Mouse (Mus musculus): Measurements from ENCODE around the gene Wars2. TPM values are rescaled to one million over a fixed set of nuclear protein-coding genes. Genes with fewer than 3 reads are reported as not detected.

Wars2 gene
- polyA plus RNA-seq, 1 experiment from 2014 or later: 7.9 TPM

DNA sequence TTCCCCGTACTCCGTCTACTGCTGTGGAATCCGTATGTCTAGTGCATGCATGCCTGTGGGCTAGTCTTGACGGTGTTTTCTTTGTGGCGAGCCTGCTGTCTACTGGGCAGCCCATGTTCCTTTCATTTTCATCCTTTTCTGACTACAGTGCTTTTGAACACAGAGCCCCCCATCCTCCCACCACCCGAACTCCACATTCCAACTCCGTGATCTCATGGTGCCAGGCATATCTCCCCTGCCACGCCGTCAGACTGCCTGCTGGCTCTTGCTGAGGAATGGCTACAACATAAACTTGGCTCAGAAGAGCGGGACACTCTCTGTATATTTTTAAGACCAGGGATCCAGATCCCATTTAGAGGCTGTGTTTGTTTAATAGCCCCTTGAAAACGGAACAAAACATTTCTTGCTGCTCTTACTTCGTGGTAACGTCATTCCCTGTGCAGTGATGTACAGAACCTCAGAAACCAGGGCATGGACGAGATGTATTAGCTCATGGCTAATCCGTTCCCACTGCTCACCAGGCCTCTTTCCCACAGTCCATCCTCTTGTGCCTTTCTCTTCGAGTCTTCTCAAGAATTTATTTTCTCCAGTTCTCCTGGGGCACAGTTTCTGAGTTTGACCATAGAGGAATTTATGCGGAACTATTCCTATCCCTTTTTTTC, 42.6 kb downstream of the Wars2 start:
- Histone ChIP-seq H3K4me2 (ENCODE audit: low read depth, low read length) (no peak overlapping the region), H3K27ac (ENCODE audit: low read length) (peak overlapping the region; percentile 15; the same call in 1 of the 2 replicates), H3K4me3 (ENCODE audit: low read length) (no peak overlapping the region), H3K9me3 (ENCODE audit: control insufficient read depth, low read length) (no peaks in the 10 kb centered on the region), H3K9ac (ENCODE audit: low read depth, low read length) (no peak overlapping the region), H3K36me3 (ENCODE audit: control insufficient read depth, insufficient read depth, low read length) (no peaks in the 10 kb centered on the region), H3K27me3 (replicated peaks; ENCODE audit: control insufficient read depth, insufficient read depth, low read length) (no peaks in the 10 kb centered on the region), H3K4me1 (ENCODE audit: control insufficient read depth, insufficient read depth, low read length) (no peaks in the 10 kb centered on the region)
- 59% methylated on average over 17 of the region's 17 CpGs for WGBS
- peak; percentile 74 for ATAC-seq

DNA sequence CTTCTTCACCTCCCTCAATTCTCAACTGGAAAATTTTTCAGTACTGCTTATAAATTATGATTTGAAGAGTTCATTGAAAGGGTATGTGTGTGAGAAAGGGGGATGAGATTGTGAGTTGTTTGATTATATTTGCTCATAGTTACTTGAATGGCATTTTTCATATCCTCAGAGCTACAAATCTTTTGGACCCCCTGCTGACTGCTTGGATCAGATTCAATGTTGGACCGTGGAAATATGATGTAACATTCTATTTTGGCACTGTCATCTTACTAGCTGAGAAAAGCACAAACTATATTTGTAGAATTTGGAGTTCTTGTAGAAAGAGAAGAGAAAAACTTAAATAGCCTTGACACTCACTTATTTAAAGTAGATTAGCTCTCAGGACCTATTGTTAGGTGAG, 43.5 kb downstream of the Wars2 start:
- no peak overlapping the region for H3K27ac ChIP-seq (ENCODE audit: low read length)
- ATAC-seq: no peak
- no peaks in the 10 kb centered on the region for H3K9me3 ChIP-seq (ENCODE audit: control insufficient read depth, low read length)

DNA sequence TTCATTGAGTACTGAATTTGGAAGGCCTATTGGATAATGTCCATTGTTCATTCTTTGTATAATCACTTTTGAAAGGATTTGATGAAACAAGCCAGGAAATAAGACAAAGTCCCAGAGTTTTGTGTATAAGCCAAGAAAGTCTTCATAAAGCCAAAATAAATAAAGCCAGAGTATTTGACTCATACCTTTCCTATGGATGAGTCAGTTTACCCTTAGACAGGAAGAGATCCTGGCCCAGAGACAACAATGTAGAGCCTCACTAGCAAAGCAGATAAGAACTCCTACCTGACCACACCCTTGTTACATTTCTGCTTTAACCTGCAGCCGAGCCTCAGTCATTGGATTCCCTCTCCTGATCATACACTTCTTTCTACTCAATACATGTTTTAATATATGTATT, 47.2 kb downstream of the Wars2 start:
- Histone ChIP-seq H3K27me3 (replicated peaks; ENCODE audit: control insufficient read depth, insufficient read depth, low read length) (no peaks in the 10 kb centered on the region), H3K36me3 (ENCODE audit: control insufficient read depth, insufficient read depth, low read length) (no peaks in the 10 kb centered on the region), H3K4me2 (ENCODE audit: low read depth, low read length) (no peak overlapping the region), H3K4me3 (ENCODE audit: low read length) (no peak overlapping the region), H3K27ac (ENCODE audit: low read length) (no peak overlapping the region), H3K9me3 (ENCODE audit: control insufficient read depth, low read length) (no peaks in the 10 kb centered on the region), H3K4me1 (ENCODE audit: control insufficient read depth, insufficient read depth, low read length) (no peaks in the 10 kb centered on the region), H3K9ac (ENCODE audit: low read depth, low read length) (no peak overlapping the region)
- WGBS: 70% methylated on average over 1 of the region's 1 CpGs
- ATAC-seq: no peak

More for the DNA sequence above, 43.5 kb downstream of the Wars2 start:
- Histone ChIP-seq H3K36me3 (ENCODE audit: control insufficient read depth, insufficient read depth, low read length) (no peaks in the 10 kb centered on the region), H3K4me3 (ENCODE audit: low read length) (no peak overlapping the region), H3K9ac (ENCODE audit: low read depth, low read length) (no peak overlapping the region), H3K27me3 (replicated peaks; ENCODE audit: control insufficient read depth, insufficient read depth, low read length) (no peaks in the 10 kb centered on the region), H3K4me1 (ENCODE audit: control insufficient read depth, insufficient read depth, low read length) (no peaks in the 10 kb centered on the region), H3K4me2 (ENCODE audit: low read depth, low read length) (no peak overlapping the region)
- WGBS: 55% methylated on average over 1 of the region's 1 CpGs

DNA sequence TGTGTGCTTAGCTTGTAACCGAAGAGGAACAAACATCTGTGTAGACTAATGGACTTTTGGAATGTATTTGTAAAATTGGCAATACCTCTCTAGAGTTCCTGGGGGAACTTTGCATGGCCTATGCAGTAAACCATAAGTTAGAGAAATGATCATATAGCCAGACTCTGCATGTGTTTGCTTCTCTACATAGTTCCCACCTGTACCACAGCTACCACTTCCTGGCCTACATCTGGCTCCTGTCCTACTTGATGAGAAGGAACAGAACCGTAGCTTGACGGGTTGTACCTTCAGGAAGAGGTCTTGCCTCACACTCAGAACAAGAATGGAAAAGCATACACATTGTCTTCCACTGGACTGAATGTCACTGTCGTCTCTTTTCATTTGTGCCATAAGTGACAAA, 52.7 kb downstream of the Wars2 start:
- 73% methylated on average over 4 of the region's 4 CpGs for WGBS
- H3K4me3 ChIP-seq (ENCODE audit: low read length): no peak overlapping the region
- H3K4me1 ChIP-seq (ENCODE audit: control insufficient read depth, insufficient read depth, low read length): no peaks in the 10 kb centered on the region
- H3K4me2 ChIP-seq (ENCODE audit: low read depth, low read length): no peak overlapping the region
- no peaks in the 10 kb centered on the region for H3K9me3 ChIP-seq (ENCODE audit: control insufficient read depth, low read length)
- no peak overlapping the region for H3K9ac ChIP-seq (ENCODE audit: low read depth, low read length)
- H3K36me3 ChIP-seq (ENCODE audit: control insufficient read depth, insufficient read depth, low read length): no peaks in the 10 kb centered on the region
- no peak for ATAC-seq
- no peaks in the 10 kb centered on the region for H3K27me3 ChIP-seq (replicated peaks; ENCODE audit: control insufficient read depth, insufficient read depth, low read length)
- no peak overlapping the region for H3K27ac ChIP-seq (ENCODE audit: low read length)

DNA sequence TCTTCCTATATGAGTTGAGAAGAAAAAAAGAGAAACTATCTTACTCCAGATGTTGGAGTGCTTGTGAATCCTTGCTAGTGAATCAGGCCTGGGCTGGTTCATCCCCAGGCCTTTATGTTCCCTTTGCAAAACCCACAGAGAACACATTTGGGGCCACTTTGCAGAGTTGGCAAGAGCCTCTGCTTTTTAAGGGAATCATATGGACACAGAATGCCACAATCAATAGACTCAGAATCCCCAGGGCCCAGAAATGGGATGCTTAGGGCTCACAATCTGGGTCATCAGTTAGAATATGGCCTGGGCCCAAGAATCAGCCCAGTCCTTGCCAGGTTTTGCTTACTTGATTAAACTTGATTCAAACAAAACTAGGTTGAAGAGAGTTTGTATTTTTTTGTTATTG, 62.5 kb downstream of the Wars2 start:
- Histone ChIP-seq H3K9me3 (ENCODE audit: control insufficient read depth, low read length) (no peaks in the 10 kb centered on the region), H3K4me1 (ENCODE audit: control insufficient read depth, insufficient read depth, low read length) (no peaks in the 10 kb centered on the region), H3K27ac (ENCODE audit: low read length) (no peak overlapping the region), H3K9ac (ENCODE audit: low read depth, low read length) (no peak overlapping the region), H3K36me3 (ENCODE audit: control insufficient read depth, insufficient read depth, low read length) (0 out of 2 replicates have a peak, but pooled peaks cover 3% of the 10 kb centered on the region), H3K27me3 (replicated peaks; ENCODE audit: control insufficient read depth, insufficient read depth, low read length) (no peaks in the 10 kb centered on the region), H3K4me3 (ENCODE audit: low read length) (no peak overlapping the region), H3K4me2 (ENCODE audit: low read depth, low read length) (no peak overlapping the region)
- no peak for ATAC-seq

DNA sequence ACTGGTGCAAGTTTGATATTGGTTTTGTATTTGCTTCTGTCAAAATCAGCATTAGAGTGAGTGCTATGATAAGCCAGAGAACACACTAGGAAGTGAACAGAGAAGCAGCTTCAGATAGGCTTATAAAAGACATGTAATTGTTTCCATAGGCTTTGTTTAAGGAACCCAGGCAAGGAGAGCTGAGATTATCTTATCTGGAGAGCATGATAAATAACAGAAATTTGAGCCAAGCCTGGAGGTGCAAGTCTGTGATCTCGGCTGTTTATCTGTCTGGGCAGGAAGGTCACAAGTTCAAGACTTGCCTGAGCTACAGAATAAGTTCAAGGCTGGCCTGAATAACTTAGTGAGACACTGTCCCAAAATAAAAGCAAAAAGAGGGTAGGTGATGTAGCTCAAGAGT, 67.5 kb downstream of the Wars2 start:
- no peak overlapping the region for H3K4me3 ChIP-seq (ENCODE audit: low read length)
- no peak overlapping the region for H3K27ac ChIP-seq (ENCODE audit: low read length)
- no peaks in the 10 kb centered on the region for H3K9me3 ChIP-seq (ENCODE audit: control insufficient read depth, low read length)
- H3K4me2 ChIP-seq (ENCODE audit: low read depth, low read length): no peak overlapping the region
- no peaks in the 10 kb centered on the region for H3K27me3 ChIP-seq (replicated peaks; ENCODE audit: control insufficient read depth, insufficient read depth, low read length)
- no peaks in the 10 kb centered on the region for H3K4me1 ChIP-seq (ENCODE audit: control insufficient read depth, insufficient read depth, low read length)
- ATAC-seq: no peak
- WGBS: 19% methylated on average over 1 of the region's 1 CpGs
- no peaks in the 10 kb centered on the region for H3K36me3 ChIP-seq (ENCODE audit: control insufficient read depth, insufficient read depth, low read length)
- H3K9ac ChIP-seq (ENCODE audit: low read depth, low read length): no peak overlapping the region

DNA sequence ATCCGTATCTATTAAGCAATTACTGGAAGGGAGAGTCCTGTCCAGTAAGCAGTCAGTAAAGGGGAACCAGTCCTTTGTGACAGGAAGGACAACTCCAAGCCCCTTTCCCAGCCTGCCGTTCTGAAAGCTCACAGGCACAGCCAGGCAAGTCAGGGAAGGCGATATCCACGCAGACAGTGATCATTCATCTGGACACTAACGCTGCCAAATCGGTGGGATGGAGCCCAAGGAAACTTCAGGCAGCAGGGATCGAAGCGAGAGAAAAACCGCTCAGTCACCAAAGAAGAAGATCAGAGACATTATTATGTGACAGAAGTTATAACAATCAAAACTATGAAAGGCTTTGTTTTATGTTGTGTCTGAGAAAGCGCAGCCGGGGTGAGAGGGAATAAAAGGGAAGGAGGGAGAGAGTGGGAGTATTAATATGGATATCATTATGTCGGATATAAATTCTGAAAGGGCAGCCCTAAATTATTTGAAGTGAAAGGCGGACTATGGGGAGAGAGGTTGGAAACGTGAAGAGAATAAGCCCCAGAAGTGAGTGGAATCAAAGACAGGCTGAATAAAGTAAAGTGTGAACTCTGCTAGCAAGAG, 70.3 kb downstream of the Wars2 start:
- 49% methylated on average over 14 of the region's 14 CpGs for WGBS
- no peak overlapping the region for H3K9ac ChIP-seq (ENCODE audit: low read depth, low read length)
- ATAC-seq: no peak

DNA sequence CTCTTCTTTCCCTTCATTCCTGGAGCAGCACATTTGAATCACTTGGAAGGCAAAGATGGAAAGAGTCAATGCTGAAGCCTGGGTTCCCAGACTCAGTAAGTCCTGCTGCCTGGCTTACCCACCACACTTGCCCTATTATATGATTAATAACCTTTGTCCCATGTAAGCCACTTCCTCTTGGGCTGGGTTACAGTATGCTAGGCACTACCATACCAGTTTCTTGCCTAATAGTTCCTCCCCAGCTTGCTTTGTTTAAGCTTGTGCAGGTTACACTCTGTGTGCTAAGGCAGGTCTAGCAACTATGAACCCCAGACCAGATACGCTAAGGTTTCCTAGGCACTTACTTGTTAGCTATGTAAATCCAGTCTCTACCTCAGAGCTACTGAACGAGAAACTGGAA, 86.9 kb downstream of the Wars2 start:
- Histone ChIP-seq H3K27me3 (replicated peaks; ENCODE audit: control insufficient read depth, insufficient read depth, low read length) (no peaks in the 10 kb centered on the region; the same call in 1 of the 2 replicates), H3K4me2 (ENCODE audit: low read depth, low read length) (no peak overlapping the region), H3K4me1 (ENCODE audit: control insufficient read depth, insufficient read depth, low read length) (no peaks in the 10 kb centered on the region), H3K4me3 (ENCODE audit: low read length) (no peak overlapping the region), H3K9ac (ENCODE audit: low read depth, low read length) (no peak overlapping the region), H3K27ac (ENCODE audit: low read length) (no peak overlapping the region), H3K9me3 (ENCODE audit: control insufficient read depth, low read length) (no peaks in the 10 kb centered on the region), H3K36me3 (ENCODE audit: control insufficient read depth, insufficient read depth, low read length) (no peaks in the 10 kb centered on the region)
- WGBS: 72% methylated on average over 2 of the region's 2 CpGs
- peak; percentile 81 for ATAC-seq

More for the DNA sequence above, 70.3 kb downstream of the Wars2 start:
- no peaks in the 10 kb centered on the region for H3K27me3 ChIP-seq (replicated peaks; ENCODE audit: control insufficient read depth, insufficient read depth, low read length)
- no peak overlapping the region for H3K27ac ChIP-seq (ENCODE audit: low read length)
- H3K4me3 ChIP-seq (ENCODE audit: low read length): no peak overlapping the region
- no peaks in the 10 kb centered on the region for H3K36me3 ChIP-seq (ENCODE audit: control insufficient read depth, insufficient read depth, low read length)
- no peak overlapping the region for H3K4me2 ChIP-seq (ENCODE audit: low read depth, low read length)
- no peaks in the 10 kb centered on the region for H3K9me3 ChIP-seq (ENCODE audit: control insufficient read depth, low read length)
- no peaks in the 10 kb centered on the region for H3K4me1 ChIP-seq (ENCODE audit: control insufficient read depth, insufficient read depth, low read length)

DNA sequence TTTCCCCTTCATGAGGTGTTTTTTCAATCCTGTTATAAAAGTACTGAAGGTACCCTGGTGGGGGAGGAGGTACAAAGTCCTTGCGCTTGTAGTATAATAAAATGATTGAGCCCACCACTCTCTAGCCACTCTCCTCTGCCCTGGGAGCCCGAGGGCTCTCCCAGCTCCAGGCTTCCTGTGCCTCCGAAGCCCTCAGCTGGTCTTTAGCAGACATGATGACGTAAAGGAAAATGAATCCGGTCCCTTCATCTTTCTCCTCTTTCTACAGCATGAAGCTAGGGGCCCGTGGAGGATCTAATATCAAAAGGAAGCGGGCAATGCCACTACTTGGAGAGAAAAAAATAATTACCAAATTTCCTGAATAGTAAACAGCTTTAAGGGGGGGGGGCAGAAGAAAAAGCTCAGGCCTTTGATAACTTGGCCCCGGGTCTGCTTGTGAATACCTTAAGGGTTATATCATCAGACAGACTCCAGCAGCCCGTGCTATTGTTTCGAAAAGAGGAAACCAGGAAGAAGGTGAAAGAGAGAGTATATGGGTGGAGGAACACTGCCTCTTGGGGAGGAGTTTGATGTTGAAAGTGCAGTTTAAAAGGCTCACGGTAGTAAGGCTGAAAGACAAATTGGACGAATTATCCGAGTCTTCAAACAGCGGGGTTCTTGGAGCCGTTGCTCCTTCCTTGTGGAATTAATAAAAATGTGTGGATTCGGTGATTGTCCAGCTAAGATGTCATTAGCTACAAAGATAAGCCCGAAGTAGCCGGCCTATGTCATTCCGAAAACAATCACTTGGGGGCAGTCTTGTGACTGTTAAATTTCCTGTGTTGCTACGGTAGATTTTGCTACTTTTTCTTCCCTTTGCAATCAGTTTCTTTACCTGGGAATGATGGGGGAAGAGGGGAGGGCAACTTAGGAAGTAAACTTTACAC, 92.8 kb downstream of the Wars2 start:
- Histone ChIP-seq H3K27ac (ENCODE audit: low read length) (no peak overlapping the region), H3K27me3 (replicated peaks; ENCODE audit: control insufficient read depth, insufficient read depth, low read length) (peaks cover 39% of the 10 kb centered on the region), H3K4me3 (ENCODE audit: low read length) (peak overlapping the region; percentile 8), H3K9me3 (ENCODE audit: control insufficient read depth, low read length) (no peaks in the 10 kb centered on the region), H3K4me1 (ENCODE audit: control insufficient read depth, insufficient read depth, low read length) (peaks cover 8% of the 10 kb centered on the region; the same call in 1 of the 2 replicates), H3K4me2 (ENCODE audit: low read depth, low read length) (peak overlapping the region; percentile 45), H3K9ac (ENCODE audit: low read depth, low read length) (no peak overlapping the region), H3K36me3 (ENCODE audit: control insufficient read depth, insufficient read depth, low read length) (no peaks in the 10 kb centered on the region)
- peak; percentile 58 for ATAC-seq
- WGBS: 8% methylated on average over 20 of the region's 20 CpGs

Measured in intestine, embryonic 16.5 days (tissue).